Comparison of ENCODE assay signal across 21 mouse cellular contexts in genomic region chr1:66837207-66837606, GRCm38 (mm10). TPM values are rescaled to one million over a fixed set of nuclear protein-coding genes. Genes with fewer than 3 reads are reported as not detected.
DNase-seq lines count a peak whose midpoint lies in the region; ATAC-seq lines count a peak whose summit lies in the region.
"Had no signal": no experiment of that assay in that cellular context is flagged by ENCODE, and none has a peak within 500 bp of the region (broad histone marks: within the 10 kb centered on the region; RNA-seq: fewer than 3 reads in every experiment).

No protein-coding gene starts in this region.

- no peak overlapping the region for H3K4me3 ChIP-seq in kidney, embryonic 16.5 days (ENCODE audit: low read length)
- no peak overlapping the region for H3K4me3 ChIP-seq in kidney, embryonic 14.5 days (ENCODE audit: low read length)
- H3K4me3 ChIP-seq in midbrain, embryonic 11.5 days (ENCODE audit: low read depth, low read length): no peak overlapping the region
- H3K4me3 ChIP-seq in midbrain, embryonic 14.5 days (replicated peaks; ENCODE audit: low read depth, low read length): no peak overlapping the region
- H3K4me3 ChIP-seq in hindbrain, embryonic 16.5 days (ENCODE audit: low read length): no peak overlapping the region
- H3K4me3 ChIP-seq: embryonic facial prominence, embryonic 10.5 days; embryonic facial prominence, embryonic 12.5 days; forebrain, embryonic 13.5 days; forebrain, embryonic 15.5 days had no signal

- H3K36me3 ChIP-seq in kidney, embryonic 16.5 days (ENCODE audit: insufficient read depth, low read length): peaks cover 11% of the 10 kb centered on the region
- peaks cover 11% of the 10 kb centered on the region for H3K36me3 ChIP-seq in kidney, embryonic 14.5 days (ENCODE audit: control insufficient read depth, insufficient read depth, low read length)
- no peaks in the 10 kb centered on the region for H3K36me3 ChIP-seq in midbrain, embryonic 11.5 days (ENCODE audit: control insufficient read depth, insufficient read depth, low read length)
- no peaks in the 10 kb centered on the region for H3K36me3 ChIP-seq in midbrain, embryonic 14.5 days (ENCODE audit: control insufficient read depth, insufficient read depth, low read length)
- no peaks in the 10 kb centered on the region for H3K36me3 ChIP-seq in hindbrain, embryonic 16.5 days (ENCODE audit: control insufficient read depth, insufficient read depth, low read length)
- H3K36me3 ChIP-seq: forebrain, embryonic 15.5 days had no signal

- H3K4me2 ChIP-seq in kidney, embryonic 16.5 days (replicated peaks; ENCODE audit: low read depth, low read length): no peak overlapping the region
- H3K4me2 ChIP-seq in kidney, embryonic 14.5 days (replicated peaks; ENCODE audit: low read depth, low read length): no peak overlapping the region
- H3K4me2 ChIP-seq in midbrain, embryonic 11.5 days: no peak overlapping the region
- no peak overlapping the region for H3K4me2 ChIP-seq in midbrain, embryonic 14.5 days (ENCODE audit: low read length)
- H3K4me2 ChIP-seq in hindbrain, embryonic 16.5 days (ENCODE audit: low read length): no peak overlapping the region
- H3K4me2 ChIP-seq: embryonic facial prominence, embryonic 12.5 days; forebrain, embryonic 13.5 days; forebrain, embryonic 15.5 days had no signal

- H3K9me3 ChIP-seq in kidney, embryonic 16.5 days (ENCODE audit: low read length): no peaks in the 10 kb centered on the region
- no peaks in the 10 kb centered on the region for H3K9me3 ChIP-seq in kidney, embryonic 14.5 days (ENCODE audit: control insufficient read depth, low read length)
- H3K9me3 ChIP-seq in midbrain, embryonic 11.5 days (ENCODE audit: control insufficient read depth, low read length): no peaks in the 10 kb centered on the region
- H3K9me3 ChIP-seq in midbrain, embryonic 14.5 days (ENCODE audit: control insufficient read depth, low read length): no peaks in the 10 kb centered on the region
- H3K9me3 ChIP-seq in hindbrain, embryonic 16.5 days (ENCODE audit: control insufficient read depth, low read length): no peaks in the 10 kb centered on the region
- H3K9me3 ChIP-seq: embryonic facial prominence, embryonic 10.5 days; embryonic facial prominence, embryonic 12.5 days; forebrain, embryonic 13.5 days; forebrain, embryonic 15.5 days had no signal

- ATAC-seq in kidney, embryonic 16.5 days (ENCODE audit: low FRiP score, low TSS enrichment): no peak
- no peak for ATAC-seq in kidney, embryonic 14.5 days (ENCODE audit: low FRiP score, low TSS enrichment)
- ATAC-seq in midbrain, embryonic 11.5 days (ENCODE audit: low FRiP score): no peak
- no peak for ATAC-seq in midbrain, embryonic 14.5 days (ENCODE audit: low FRiP score, low TSS enrichment)
- no peak for ATAC-seq in hindbrain, embryonic 16.5 days
- ATAC-seq: activated CD4-positive, CD25-positive, alpha-beta regulatory T cell, adult 4 months; forebrain, embryonic 13.5 days; forebrain, embryonic 15.5 days had no signal

- peaks cover 15% of the 10 kb centered on the region for H3K4me1 ChIP-seq in kidney, embryonic 16.5 days (ENCODE audit: insufficient read depth, low read length)
- 0 out of 2 replicates have a peak, but pooled peaks cover under 1% of the 10 kb centered on the region for H3K4me1 ChIP-seq in kidney, embryonic 14.5 days (ENCODE audit: control insufficient read depth, insufficient read depth, low read length)
- no peaks in the 10 kb centered on the region for H3K4me1 ChIP-seq in midbrain, embryonic 11.5 days (ENCODE audit: control insufficient read depth, insufficient read depth, low read length)
- H3K4me1 ChIP-seq in midbrain, embryonic 14.5 days (ENCODE audit: control insufficient read depth, insufficient read depth, low read length): no peaks in the 10 kb centered on the region
- H3K4me1 ChIP-seq in hindbrain, embryonic 16.5 days (ENCODE audit: control insufficient read depth, insufficient read depth, low read depth, low read length): no peaks in the 10 kb centered on the region
- H3K4me1 ChIP-seq: embryonic facial prominence, embryonic 10.5 days; embryonic facial prominence, embryonic 12.5 days; forebrain, embryonic 13.5 days; forebrain, embryonic 15.5 days had no signal

- H3K27me3 ChIP-seq in kidney, embryonic 16.5 days (ENCODE audit: insufficient read depth, low read length): no peaks in the 10 kb centered on the region
- H3K27me3 ChIP-seq in kidney, embryonic 14.5 days (ENCODE audit: control insufficient read depth, insufficient read depth, low read length): no peaks in the 10 kb centered on the region
- no peaks in the 10 kb centered on the region for H3K27me3 ChIP-seq in midbrain, embryonic 11.5 days (ENCODE audit: control insufficient read depth, insufficient read depth, low read length)
- no peaks in the 10 kb centered on the region for H3K27me3 ChIP-seq in midbrain, embryonic 14.5 days (ENCODE audit: control insufficient read depth, insufficient read depth, low read length)
- H3K27me3 ChIP-seq in hindbrain, embryonic 16.5 days (replicated peaks; ENCODE audit: control insufficient read depth, insufficient read depth, low read length): no peaks in the 10 kb centered on the region
- H3K27me3 ChIP-seq: embryonic facial prominence, embryonic 12.5 days; forebrain, embryonic 13.5 days; forebrain, embryonic 15.5 days had no signal

- whole genome bisulfite sequencing in kidney, embryonic 16.5 days: 61% methylated on average over 3 of the region's 3 CpGs
- 73% methylated on average over 3 of the region's 3 CpGs for WGBS in kidney, embryonic 14.5 days
- 86% methylated on average over 3 of the region's 3 CpGs for WGBS in midbrain, embryonic 11.5 days
- 88% methylated on average over 3 of the region's 3 CpGs for WGBS in midbrain, embryonic 14.5 days
- WGBS in hindbrain, embryonic 16.5 days: 85% methylated on average over 3 of the region's 3 CpGs

- DNase-seq in kidney, adult 9 months: peak; percentile 61
- no peak for DNase-seq in kidney, postnatal 4 days
- DNase-seq in midbrain, embryonic 11.5 days (ENCODE audit: low spot score, missing footprints): peak; percentile 8
- no peak for DNase-seq in midbrain, embryonic 14.5 days
- DNase-seq in kidney, postnatal 14 days: peak; percentile 34
- DNase-seq: adrenal gland, adult 8-10 months; adrenal gland, postnatal 14 days; adrenal gland, postnatal 36 days; cerebellum, adult 11-12 months; cerebellum, adult 2 months; cerebellum, adult 9-10 months; cerebellum, postnatal 10 days; cerebellum, postnatal 25 days had no signal

- H3K9ac ChIP-seq in kidney, embryonic 16.5 days (replicated peaks; ENCODE audit: low read length): no peak overlapping the region
- no peak overlapping the region for H3K9ac ChIP-seq in kidney, embryonic 14.5 days (ENCODE audit: low read depth, low read length)
- no peak overlapping the region for H3K9ac ChIP-seq in midbrain, embryonic 11.5 days (ENCODE audit: low read length)
- H3K9ac ChIP-seq in midbrain, embryonic 14.5 days (replicated peaks; ENCODE audit: low read length): no peak overlapping the region
- no peak overlapping the region for H3K9ac ChIP-seq in hindbrain, embryonic 16.5 days (ENCODE audit: low read depth, low read length)
- H3K9ac ChIP-seq: embryonic facial prominence, embryonic 12.5 days; forebrain, embryonic 13.5 days; forebrain, embryonic 15.5 days had no signal

- peak overlapping the region; percentile 50; the same call in 1 of the 2 replicates for H3K27ac ChIP-seq in kidney, embryonic 16.5 days (ENCODE audit: low read length)
- no peak overlapping the region for H3K27ac ChIP-seq in kidney, embryonic 14.5 days (ENCODE audit: low read depth, low read length)
- H3K27ac ChIP-seq in midbrain, embryonic 11.5 days (ENCODE audit: low read depth, low read length): no peak overlapping the region
- H3K27ac ChIP-seq in midbrain, embryonic 14.5 days (replicated peaks; ENCODE audit: low read depth, low read length): no peak overlapping the region
- no peak overlapping the region for H3K27ac ChIP-seq in hindbrain, embryonic 16.5 days (ENCODE audit: low read depth, low read length)
- H3K27ac ChIP-seq: embryonic facial prominence, embryonic 10.5 days; embryonic facial prominence, embryonic 12.5 days; forebrain, embryonic 13.5 days; forebrain, embryonic 15.5 days had no signal

RNA-seq across cellular contexts. Expression of gene Kansl1l, which starts 19.8 kb away (rescaled TPM):
- polyA plus RNA-seq in kidney, embryonic 16.5 days (2015; fragmentation: Nextera tagmentation; extraction: Ambion mirVana): 15.6 and 19.6 TPM in 2 replicates
- 15.7 and 16.4 TPM in 2 replicates for polyA plus RNA-seq in kidney, embryonic 14.5 days (2014; fragmentation: Nextera tagmentation; extraction: Ambion mirVana)
- polyA plus RNA-seq in midbrain, embryonic 11.5 days (2014; fragmentation: Nextera tagmentation; extraction: Ambion mirVana): 7.8 and 10.7 TPM in 2 replicates
- 13.9 and 15.9 TPM in 2 replicates for polyA plus RNA-seq in midbrain, embryonic 14.5 days (2014; fragmentation: Nextera tagmentation; extraction: Ambion mirVana)
- 9.9 and 10.5 TPM in 2 replicates for polyA plus RNA-seq in hindbrain, embryonic 16.5 days (2015; fragmentation: Nextera tagmentation; extraction: Ambion mirVana)

RNA-seq across cellular contexts. Expression of gene Acadl, which starts 25.9 kb away (rescaled TPM):
- polyA plus RNA-seq in kidney, embryonic 16.5 days (2015; fragmentation: Nextera tagmentation; extraction: Ambion mirVana): 144 and 161 TPM in 2 replicates
- 70.5 and 98.4 TPM in 2 replicates for polyA plus RNA-seq in kidney, embryonic 14.5 days (2014; fragmentation: Nextera tagmentation; extraction: Ambion mirVana)
- polyA plus RNA-seq in midbrain, embryonic 11.5 days (2014; fragmentation: Nextera tagmentation; extraction: Ambion mirVana): 54.1 and 61.4 TPM in 2 replicates
- 27.9 and 41.1 TPM in 2 replicates for polyA plus RNA-seq in midbrain, embryonic 14.5 days (2014; fragmentation: Nextera tagmentation; extraction: Ambion mirVana)
- 65.8 and 74.9 TPM in 2 replicates for polyA plus RNA-seq in hindbrain, embryonic 16.5 days (2015; fragmentation: Nextera tagmentation; extraction: Ambion mirVana)

Comparison
In these comparisons a context has a peak if more than half of its experiments do, and no peak if none do; other contexts are left out.
1. DNase-seq: peak in kidney, adult 9 months (single experiment), midbrain, embryonic 11.5 days (single experiment) and kidney, postnatal 14 days (single experiment); none in kidney, postnatal 4 days (0 of 2) and midbrain, embryonic 14.5 days (single experiment).